Mouse (Mus musculus): ENCODE measurements around the gene Egf. TPM values are rescaled to one million over a fixed set of nuclear protein-coding genes. Genes with fewer than 3 reads are reported as not detected.

The Egf gene
- polyA plus RNA-seq, 1 experiment from 2014 or later, result 1.4 TPM

GRCm38 (mm10) chr3:129738291-129739183 lies 16.6 kb downstream of the Egf start:
- ATAC-seq (ENCODE audit: insufficient read depth) (no peak), DNase-seq (no peak)
- Histone ChIP-seq H3K27ac (ENCODE audit: low read depth) (no peak overlapping the region), H3K36me3 (ENCODE audit: insufficient read depth) (no peaks in the 10 kb centered on the region), H3K9me3 (ENCODE audit: low read depth, low read length) (no peaks in the 10 kb centered on the region), H3K27me3 (ENCODE audit: insufficient read depth, low read length) (no peaks in the 10 kb centered on the region), H3K9ac (no peak overlapping the region), H3K4me2 (no peak overlapping the region), H3K4me1 (ENCODE audit: insufficient read depth) (no peaks in the 10 kb centered on the region), H3K4me3 (ENCODE audit: low read depth, low read length) (no peak overlapping the region)
- no peak for TF ChIP-seq CTCF (IDR thresholded peaks at IDR 0.05; ENCODE audit: low read depth)
- 72% methylated on average over 16 of the region's 16 CpGs for WGBS

DNA sequence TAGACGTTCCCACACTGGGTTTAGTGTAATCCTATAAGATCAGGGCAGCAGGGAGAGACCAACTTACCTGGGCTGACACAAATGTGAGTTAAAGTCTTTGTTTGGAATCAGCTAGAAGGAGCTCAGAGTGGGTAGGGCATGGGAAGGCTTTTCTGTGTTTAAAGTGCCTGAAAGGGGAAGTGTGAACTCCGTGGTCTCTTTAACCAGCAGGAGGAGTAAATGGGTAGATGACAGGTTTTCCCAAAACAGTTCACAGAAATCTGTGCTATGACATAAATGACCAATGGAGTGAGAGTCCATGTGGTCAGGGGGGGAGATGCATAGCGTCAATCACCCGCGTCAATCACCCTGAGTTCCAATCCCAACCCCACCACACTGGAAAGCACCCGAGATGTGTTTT lies 23.5 kb downstream of the Egf start:
- no peak overlapping the region for H3K4me3 ChIP-seq (ENCODE audit: low read depth, low read length)
- no peaks in the 10 kb centered on the region for H3K9me3 ChIP-seq (ENCODE audit: low read depth, low read length)
- no peak overlapping the region for H3K27ac ChIP-seq (ENCODE audit: low read depth)
- no peaks in the 10 kb centered on the region for H3K27me3 ChIP-seq (ENCODE audit: insufficient read depth, low read length)
- no peak overlapping the region for H3K9ac ChIP-seq
- DNase-seq, result no peak
- WGBS, result 69% methylated on average over 6 of the region's 6 CpGs
- H3K4me1 ChIP-seq (ENCODE audit: insufficient read depth), result no peaks in the 10 kb centered on the region
- no peak for TF ChIP-seq CTCF (IDR thresholded peaks at IDR 0.05; ENCODE audit: low read depth)
- no peaks in the 10 kb centered on the region for H3K36me3 ChIP-seq (ENCODE audit: insufficient read depth)
- no peak for ATAC-seq (ENCODE audit: insufficient read depth)
- no peak overlapping the region for H3K4me2 ChIP-seq

DNA sequence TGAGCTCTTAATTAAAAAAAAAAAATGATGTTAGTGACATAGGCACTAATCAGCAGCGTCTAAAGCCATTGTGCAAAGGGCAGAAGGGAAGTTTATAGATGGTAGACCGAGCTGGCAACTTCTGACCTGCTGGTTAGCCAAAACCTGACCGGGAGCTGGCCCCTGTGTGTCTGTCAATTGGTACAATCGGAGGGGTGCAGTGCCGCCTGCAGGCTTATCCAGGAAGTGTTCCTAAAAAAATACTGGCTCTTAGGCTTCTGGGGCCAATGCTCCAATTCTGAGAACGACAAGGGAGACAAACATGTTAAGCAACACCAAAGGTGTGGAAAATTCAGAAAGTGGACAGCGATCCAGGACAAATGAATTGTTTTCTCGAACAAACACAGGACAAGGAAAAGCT lies 24.7 kb downstream of the Egf start:
- Histone ChIP-seq H3K4me2 (no peak overlapping the region), H3K9me3 (ENCODE audit: low read depth, low read length) (no peaks in the 10 kb centered on the region), H3K4me1 (ENCODE audit: insufficient read depth) (no peaks in the 10 kb centered on the region), H3K4me3 (ENCODE audit: low read depth, low read length) (no peak overlapping the region), H3K27me3 (ENCODE audit: insufficient read depth, low read length) (no peaks in the 10 kb centered on the region), H3K9ac (no peak overlapping the region), H3K36me3 (ENCODE audit: insufficient read depth) (no peaks in the 10 kb centered on the region), H3K27ac (ENCODE audit: low read depth) (no peak overlapping the region)
- peak; percentile 55 for TF ChIP-seq CTCF (IDR thresholded peaks at IDR 0.05; ENCODE audit: low read depth)
- WGBS, result 22% methylated on average over 8 of the region's 8 CpGs
- DNase-seq (peak; percentile 57), ATAC-seq (ENCODE audit: insufficient read depth) (no peak)

- H3K9ac ChIP-seq, result no peak overlapping the region
- no peak overlapping the region for H3K4me2 ChIP-seq
- H3K36me3 ChIP-seq (ENCODE audit: insufficient read depth), result no peaks in the 10 kb centered on the region
- H3K27me3 ChIP-seq (ENCODE audit: insufficient read depth, low read length), result no peaks in the 10 kb centered on the region
- no peak overlapping the region for H3K4me3 ChIP-seq (ENCODE audit: low read depth, low read length)
- no peaks in the 10 kb centered on the region for H3K9me3 ChIP-seq (ENCODE audit: low read depth, low read length)
- no peaks in the 10 kb centered on the region for H3K4me1 ChIP-seq (ENCODE audit: insufficient read depth)
- no peak for DNase-seq
- TF ChIP-seq CTCF (IDR thresholded peaks at IDR 0.05; ENCODE audit: low read depth), result no peak
- ATAC-seq (ENCODE audit: insufficient read depth), result no peak
- WGBS, result 73% methylated on average over 5 of the region's 5 CpGs
- no peak overlapping the region for H3K27ac ChIP-seq (ENCODE audit: low read depth)
Measured at GRCm38 (mm10) chr3:129729916-129730315, 25.2 kb downstream of the Egf start.

- H3K9me3 ChIP-seq (ENCODE audit: low read depth, low read length), result no peaks in the 10 kb centered on the region
- no peak overlapping the region for H3K9ac ChIP-seq
- DNase-seq (no peak), ATAC-seq (ENCODE audit: insufficient read depth) (peak; percentile 5; the same call in 1 of the 2 replicates)
- H3K36me3 ChIP-seq (ENCODE audit: insufficient read depth), result no peaks in the 10 kb centered on the region
- H3K27me3 ChIP-seq (ENCODE audit: insufficient read depth, low read length), result no peaks in the 10 kb centered on the region
- WGBS, result 69% methylated on average over 5 of the region's 5 CpGs
- H3K27ac ChIP-seq (ENCODE audit: low read depth), result no peak overlapping the region
- peak overlapping the region; percentile 73 for H3K4me2 ChIP-seq
- no peak for TF ChIP-seq CTCF (IDR thresholded peaks at IDR 0.05; ENCODE audit: low read depth)
- H3K4me1 ChIP-seq (ENCODE audit: insufficient read depth), result no peaks in the 10 kb centered on the region
- H3K4me3 ChIP-seq (ENCODE audit: low read depth, low read length), result peak overlapping the region; percentile 50
Measured at GRCm38 (mm10) chr3:129725592-129725991, 29.5 kb downstream of the Egf start.

GRCm38 (mm10) chr3:129724961-129725501 lies 30.1 kb downstream of the Egf start:
- H3K9ac ChIP-seq, result peak overlapping the region; percentile 52
- H3K27ac ChIP-seq (ENCODE audit: low read depth), result peak overlapping the region; percentile 73; the same call in 1 of the 2 replicates
- H3K27me3 ChIP-seq (ENCODE audit: insufficient read depth, low read length), result no peaks in the 10 kb centered on the region
- no peaks in the 10 kb centered on the region for H3K4me1 ChIP-seq (ENCODE audit: insufficient read depth)
- no peak for TF ChIP-seq CTCF (IDR thresholded peaks at IDR 0.05; ENCODE audit: low read depth)
- H3K36me3 ChIP-seq (ENCODE audit: insufficient read depth), result no peaks in the 10 kb centered on the region
- peak overlapping the region; percentile 73 for H3K4me2 ChIP-seq
- peak; percentile 99 for DNase-seq
- under 1% methylated on average over 24 of the region's 24 CpGs for WGBS
- H3K4me3 ChIP-seq (ENCODE audit: low read depth, low read length), result peak overlapping the region; percentile 50
- H3K9me3 ChIP-seq (ENCODE audit: low read depth, low read length), result no peaks in the 10 kb centered on the region
- peak; percentile 97 for ATAC-seq (ENCODE audit: insufficient read depth)

DNA sequence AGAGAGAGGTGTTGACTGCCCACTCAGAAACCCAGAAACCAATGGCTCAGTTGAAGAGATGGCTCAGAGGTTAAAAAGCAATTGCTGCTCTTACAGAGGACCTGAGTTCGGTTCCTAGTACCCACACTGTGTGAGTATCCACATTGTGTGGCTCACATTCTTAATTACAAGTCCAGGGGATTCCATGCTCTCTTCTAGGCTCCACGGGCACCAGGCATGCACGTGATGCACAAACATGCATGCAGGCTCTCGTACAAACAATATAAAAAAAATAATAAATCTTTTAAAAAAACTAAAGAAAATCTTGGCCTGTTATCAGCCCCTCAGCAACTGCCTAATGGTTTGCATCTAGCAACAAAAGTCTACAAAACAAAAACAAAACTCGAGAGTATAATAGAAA lies 30.6 kb downstream of the Egf start:
- no peaks in the 10 kb centered on the region for H3K27me3 ChIP-seq (ENCODE audit: insufficient read depth, low read length)
- peak overlapping the region; percentile 73 for H3K4me2 ChIP-seq
- DNase-seq (peak; percentile 15), ATAC-seq (ENCODE audit: insufficient read depth) (peak; percentile 59; the same call in 1 of the 2 replicates)
- H3K9me3 ChIP-seq (ENCODE audit: low read depth, low read length), result no peaks in the 10 kb centered on the region
- TF ChIP-seq CTCF (IDR thresholded peaks at IDR 0.05; ENCODE audit: low read depth), result no peak
- peak overlapping the region; percentile 73; the same call in 1 of the 2 replicates for H3K27ac ChIP-seq (ENCODE audit: low read depth)
- H3K4me3 ChIP-seq (ENCODE audit: low read depth, low read length), result peak overlapping the region; percentile 50
- WGBS, result 61% methylated on average over 5 of the region's 5 CpGs
- H3K36me3 ChIP-seq (ENCODE audit: insufficient read depth), result no peaks in the 10 kb centered on the region
- H3K9ac ChIP-seq, result peak overlapping the region; percentile 52; the same call in 1 of the 2 replicates
- H3K4me1 ChIP-seq (ENCODE audit: insufficient read depth), result no peaks in the 10 kb centered on the region

Data from lung, embryonic 14.5 days (tissue).